Mouse (Mus musculus) stomach, embryonic 15.5 days (tissue): ENCODE measurements around the gene Aebp1. TPM values are rescaled to one million over a fixed set of nuclear protein-coding genes. Genes with fewer than 3 reads are reported as not detected.
A peak's percentile ranks its signal among the peaks of the same experiment; 100 is the strongest.

Experiments used
- ATAC-seq: fragments of 200-750 bp; cut with Nextera tagmentation; 2 replicates; pipeline ENCODE4 v1.8.0; 2017; ENCODE audit warnings: low read depth, moderate number of reproducible peaks, moderate TSS enrichment; ENCODE audit not compliant: insufficient read depth, low FRiP score
- H3K27ac ChIP-seq: fragments of 300-500 bp; sonication (generic); 2 replicates; pipeline ENCODE4 v1.5.1; 2015; ENCODE audit warnings: mild to moderate bottlenecking, inconsistent platforms
- H3K27me3 ChIP-seq: fragments of 300-500 bp; sonication (generic); replicated peaks from 2 replicates; pipeline ENCODE4 v1.6.1; 2015; ENCODE audit warnings: inconsistent platforms
- H3K36me3 ChIP-seq: fragments of 300-500 bp; sonication (generic); 2 replicates; pipeline ENCODE4 v1.6.1; 2015; ENCODE audit warnings: inconsistent platforms
- H3K4me1 ChIP-seq: fragments of 300-500 bp; sonication (generic); 2 replicates; pipeline ENCODE4 v1.6.1; 2015; ENCODE audit warnings: inconsistent platforms
- H3K4me2 ChIP-seq: fragments of 300-500 bp; sonication (generic); 2 replicates; pipeline ENCODE4 v1.6.1; 2015; ENCODE audit warnings: mild to moderate bottlenecking, inconsistent platforms
- H3K4me3 ChIP-seq: fragments of 300-500 bp; sonication (generic); replicated peaks from 2 replicates; pipeline ENCODE4 v1.5.1; 2015; ENCODE audit warnings: inconsistent platforms
- H3K9ac ChIP-seq: fragments of 300-500 bp; sonication (generic); 2 replicates; pipeline ENCODE4 v1.6.1; 2015; ENCODE audit warnings: inconsistent platforms
- H3K9me3 ChIP-seq: fragments of 300-500 bp; sonication (generic); 2 replicates; pipeline ENCODE4 v1.6.1; 2016; ENCODE audit warnings: inconsistent platforms
- WGBS: fragments of 180-500 bp; shearing (Covaris S2); methylation state at CpG from one replicate; pipeline ENCODE4 v1.1.7; 2015; 5-methylcytosine and 5-hydroxymethylcytosine counted together
- polyA plus RNA-seq: library from polyadenylated mRNA; unstranded; fragments of >200 nt; fragmentation: Nextera tagmentation; extraction: Ambion mirVana; gene quantifications from 2 replicates; pipeline ENCODE4 v1.2.1, GENCODE M21; 2015

Aebp1 gene
- polyA plus RNA-seq, 1 experiment from 2014 or later: 40.1 TPM

- ATAC-seq: no peak
Measured at GRCm38 (mm10) chr11:5914940-5915339, 53.2 kb downstream of the Aebp1 start.

GRCm38 (mm10) chr11:5915429-5916177 lies 53.9 kb downstream of the Aebp1 start:
- ATAC-seq: no peak
- H3K4me1 ChIP-seq: no peaks in the 10 kb centered on the region
- 74% methylated on average over 5 of the region's 5 CpGs for WGBS

More at GRCm38 (mm10) chr11:5914940-5915339, 53.2 kb downstream of the Aebp1 start:
- Histone ChIP-seq H3K27ac (no peak overlapping the region), H3K4me1 (no peaks in the 10 kb centered on the region), H3K9me3 (no peaks in the 10 kb centered on the region), H3K9ac (no peak overlapping the region), H3K27me3 (no peaks in the 10 kb centered on the region), H3K4me2 (no peak overlapping the region), H3K36me3 (no peaks in the 10 kb centered on the region), H3K4me3 (no peak overlapping the region)
- WGBS: 64% methylated on average over 5 of the region's 5 CpGs

GRCm38 (mm10) chr11:5916178-5916548 lies 54.4 kb downstream of the Aebp1 start:
- H3K36me3 ChIP-seq: no peaks in the 10 kb centered on the region
- H3K4me2 ChIP-seq: no peak overlapping the region
- no peak overlapping the region for H3K27ac ChIP-seq
- H3K4me3 ChIP-seq: no peak overlapping the region
- 67% methylated on average over 8 of the region's 8 CpGs for WGBS
- no peaks in the 10 kb centered on the region for H3K9me3 ChIP-seq
- H3K27me3 ChIP-seq: no peaks in the 10 kb centered on the region
- no peaks in the 10 kb centered on the region for H3K4me1 ChIP-seq
- no peak overlapping the region for H3K9ac ChIP-seq
- no peak for ATAC-seq

More at GRCm38 (mm10) chr11:5915429-5916177, 53.9 kb downstream of the Aebp1 start:
- H3K4me2 ChIP-seq: no peak overlapping the region
- no peaks in the 10 kb centered on the region for H3K27me3 ChIP-seq
- H3K36me3 ChIP-seq: no peaks in the 10 kb centered on the region
- H3K9me3 ChIP-seq: no peaks in the 10 kb centered on the region
- H3K4me3 ChIP-seq: no peak overlapping the region
- no peak overlapping the region for H3K9ac ChIP-seq
- H3K27ac ChIP-seq: no peak overlapping the region

- Histone ChIP-seq H3K27me3 (no peaks in the 10 kb centered on the region), H3K4me3 (no peak overlapping the region), H3K36me3 (no peaks in the 10 kb centered on the region), H3K9ac (no peak overlapping the region), H3K9me3 (no peaks in the 10 kb centered on the region), H3K27ac (no peak overlapping the region), H3K4me2 (no peak overlapping the region), H3K4me1 (no peaks in the 10 kb centered on the region)
- WGBS: 69% methylated on average over 2 of the region's 2 CpGs
- no peak for ATAC-seq
Measured at GRCm38 (mm10) chr11:5918111-5918510, 56.4 kb downstream of the Aebp1 start.

GRCm38 (mm10) chr11:5919606-5920005 lies 57.9 kb downstream of the Aebp1 start:
- WGBS: 91% methylated on average over 4 of the region's 4 CpGs
- Histone ChIP-seq H3K4me2 (no peak overlapping the region), H3K4me3 (no peak overlapping the region), H3K4me1 (no peaks in the 10 kb centered on the region), H3K27me3 (no peaks in the 10 kb centered on the region), H3K9ac (no peak overlapping the region), H3K27ac (no peak overlapping the region), H3K9me3 (no peaks in the 10 kb centered on the region), H3K36me3 (no peaks in the 10 kb centered on the region)
- peak; percentile 43; the same call in 1 of the 2 replicates for ATAC-seq

- H3K27ac ChIP-seq: no peak overlapping the region
- no peaks in the 10 kb centered on the region for H3K27me3 ChIP-seq
- H3K4me3 ChIP-seq: no peak overlapping the region
- no peaks in the 10 kb centered on the region for H3K9me3 ChIP-seq
- 35% methylated on average over 17 of the region's 17 CpGs for WGBS
- H3K4me2 ChIP-seq: peak overlapping the region; percentile 24; the same call in 1 of the 2 replicates
- no peak overlapping the region for H3K9ac ChIP-seq
- no peaks in the 10 kb centered on the region for H3K4me1 ChIP-seq
- no peaks in the 10 kb centered on the region for H3K36me3 ChIP-seq
- ATAC-seq: no peak
Measured at GRCm38 (mm10) chr11:5920323-5920960, 58.7 kb downstream of the Aebp1 start.

Other genes with a start within 250 kb of the Aebp1 start
- gene Mrps24, start 146.3 kb upstream of the Aebp1 start, polyA plus RNA-seq: 210 and 217 TPM in 2 replicates
- 22.8 and 23.3 TPM in 2 replicates for gene Urgcp, start 99.6 kb upstream of the Aebp1 start, polyA plus RNA-seq
- 111 and 115 TPM in 2 replicates for gene Dbnl, start 73.5 kb upstream of the Aebp1 start, polyA plus RNA-seq
- 3.4 and 6.7 TPM in 2 replicates for gene Pgam2, start 58.2 kb upstream of the Aebp1 start, polyA plus RNA-seq
- 9.6 and 11.1 TPM in 2 replicates for gene Polm, start 23.9 kb upstream of the Aebp1 start, polyA plus RNA-seq
- 122 and 134 TPM in 2 replicates for gene Pold2, start 16.3 kb downstream of the Aebp1 start, polyA plus RNA-seq
- 25.2 and 30.7 TPM in 2 replicates for gene Myl7, start 36.8 kb downstream of the Aebp1 start, polyA plus RNA-seq
- 3.4 and 3.5 TPM in 2 replicates for gene Gck, start 88.1 kb downstream of the Aebp1 start, polyA plus RNA-seq
- gene Ykt6, start 93.7 kb downstream of the Aebp1 start, polyA plus RNA-seq: 48.7 and 54.8 TPM in 2 replicates
- gene Camk2b, start 204.4 kb downstream of the Aebp1 start, polyA plus RNA-seq: 4.0 and 5.4 TPM in 2 replicates